Mouse (Mus musculus): Measurements from ENCODE around the gene Ube2d1. TPM values are rescaled to one million over a fixed set of nuclear protein-coding genes. Genes with fewer than 3 reads are reported as not detected.
A peak's percentile ranks its signal among the peaks of the same experiment; 100 is the strongest.

The Ube2d1 gene
- 2.4 and 2.9 TPM in 2 replicates for total RNA-seq (2012; rRNA removed)
- 10 to 100 TPM in 1 of 2 experiments, not detected in 1; 16.5 TPM for polyA plus RNA-seq (2012; ENCODE audit: insufficient read depth in 1 of 2, insufficient read length in 2 of 2, low read depth in 1 of 2, low replicate concordance in 2 of 2, missing spikeins in 1 of 2)

DNA sequence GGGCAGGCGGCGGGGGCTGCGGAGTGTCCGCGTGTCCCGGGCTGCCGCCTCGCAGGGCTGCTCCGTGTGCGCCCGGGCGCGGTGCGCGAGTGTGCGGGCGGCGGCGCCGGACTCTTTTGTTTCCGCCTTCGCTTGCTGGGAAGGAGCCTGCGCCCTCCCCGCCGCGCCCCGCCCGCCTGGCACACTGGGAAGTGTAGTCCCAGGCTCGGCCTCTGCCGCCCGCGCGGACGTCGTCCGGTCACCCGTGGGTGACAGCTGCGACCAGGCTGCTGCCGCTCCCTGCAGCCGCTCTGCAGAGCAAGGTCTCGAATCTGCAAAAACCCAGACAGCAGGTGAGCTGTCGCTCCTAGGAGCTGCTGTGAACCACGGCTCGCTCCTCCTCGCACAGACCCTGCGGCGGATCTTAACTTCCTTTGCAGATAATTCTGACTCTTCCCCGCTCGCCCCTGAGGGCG lies at the start of gene Ube2d1:
TSS of gene Ube2d1 (minus strand) at position 137 of the 455 bp plus-strand sequence.
- H3K9ac ChIP-seq (ENCODE audit: control insufficient read depth, low read depth, low read length, poor library complexity, severe bottlenecking), result peak within 1 kb of the TSS; percentile 87
- H3K36me3 ChIP-seq (ENCODE audit: control insufficient read depth in 1 of 2, insufficient read depth in 2 of 2, low read length in 2 of 2), result no peaks in the 10 kb centered on the region
- peaks cover 8% of the 10 kb centered on the region for H3K79me2 ChIP-seq (ENCODE audit: control insufficient read depth, insufficient read depth, low read length, poor library complexity)
- H3K27ac ChIP-seq (ENCODE audit: control insufficient read depth, low read depth, low read length), result peak within 1 kb of the TSS; percentile 50; the same call in 1 of the 2 replicates
- no peaks in the 10 kb centered on the region for H3K9me3 ChIP-seq (replicated peaks; ENCODE audit: insufficient read depth, low read length)
- H3K27me3 ChIP-seq (ENCODE audit: control insufficient read depth in 1 of 2, insufficient read depth in 2 of 2, low read length in 2 of 2), result no peaks in the 10 kb centered on the region
- TF ChIP-seq MAZ (IDR thresholded peaks at IDR 0.05; ENCODE audit: low read depth, low read length) (peak; percentile 87), NELFE (IDR thresholded peaks at IDR 0.05; ENCODE audit: low read depth, low read length) (peak; percentile 53; the same call in 1 of the 2 replicates), CTCF (IDR thresholded peaks at IDR 0.05 in 2 of 3, conservative IDR thresholded peaks at IDR 0.05 in 1 of 3; ENCODE audit: control insufficient read depth in 1 of 3, insufficient read depth in 1 of 3, low read depth in 2 of 3, low read length in 3 of 3, poor library complexity in 1 of 3, severe bottlenecking in 1 of 3) (no peak), NRF1 (IDR thresholded peaks at IDR 0.05; ENCODE audit: insufficient read depth, low read depth, low read length, poor library complexity, severe bottlenecking) (peak; percentile 61), GABPA (IDR thresholded peaks at IDR 0.05; ENCODE audit: low read depth, low read length) (no peak), GATA1 (IDR thresholded peaks at IDR 0.05; ENCODE audit: low read depth, low read length) (no peak; the same call in 1 of the 2 replicates), MAX (IDR thresholded peaks at IDR 0.05; ENCODE audit: low read length) (no peak), UBTF (IDR thresholded peaks at IDR 0.05; ENCODE audit: borderline replicate concordance, insufficient read depth, low read depth, low read length) (no peak), EP300 (IDR thresholded peaks at IDR 0.05; ENCODE audit: low read depth in 1 of 2, low read length in 2 of 2) (no peak), ZC3H11A (IDR thresholded peaks at IDR 0.05; ENCODE audit: low read depth, low read length) (no peak), TAL1 (IDR thresholded peaks at IDR 0.05; ENCODE audit: low read length) (no peak), CHD1 (IDR thresholded peaks at IDR 0.05; ENCODE audit: low read depth, low read length) (no peak), RCOR1 (IDR thresholded peaks at IDR 0.05; ENCODE audit: low read depth, low read length) (no peak), ELF1 (IDR thresholded peaks at IDR 0.05; ENCODE audit: low read depth, low read length) (peak; percentile 75), TBP (IDR thresholded peaks at IDR 0.05; ENCODE audit: low read depth, low read length) (0 out of 2 replicates have a peak, but pooled peaks have one; percentile 13), TCF12 (IDR thresholded peaks at IDR 0.05; ENCODE audit: low read depth, low read length) (0 out of 2 replicates have a peak, but pooled peaks have one; percentile 8), USF2 (IDR thresholded peaks at IDR 0.05; ENCODE audit: borderline replicate concordance in 1 of 2, insufficient read depth in 1 of 2, low read depth in 1 of 2, low read length in 2 of 2) (no peak), HCFC1 (IDR thresholded peaks at IDR 0.05; ENCODE audit: low read depth, low read length) (peak; percentile 89), MAFK (IDR thresholded peaks at IDR 0.05; ENCODE audit: borderline replicate concordance, low read depth, low read length) (no peak), POLR2A (IDR thresholded peaks at IDR 0.05; ENCODE audit: control insufficient read depth in 1 of 2, insufficient read depth in 1 of 2, low read depth in 1 of 2, low read length in 2 of 2, poor library complexity in 1 of 2) (peak in 1 of 2 experiments; percentile 63; a peak in 2 of 4 replicates), BHLHE40 (IDR thresholded peaks at IDR 0.05; ENCODE audit: borderline replicate concordance, low read depth, low read length) (no peak), MYC (IDR thresholded peaks at IDR 0.05; ENCODE audit: low read depth, low read length) (no peak), E2F4 (IDR thresholded peaks at IDR 0.05; ENCODE audit: borderline replicate concordance, low read depth, low read length) (no peak)
- peak within 1 kb of the TSS; percentile 97 to 99 for H3K4me3 ChIP-seq (ENCODE audit: control insufficient read depth in 1 of 2, insufficient read depth in 1 of 2, low read depth in 2 of 2, low read length in 2 of 2)
- peaks cover 3 to 14% of the 10 kb centered on the region in 2 experiments; a peak in 3 of 4 replicates for H3K4me1 ChIP-seq (ENCODE audit: control insufficient read depth in 1 of 2, insufficient read depth in 2 of 2, low read length in 2 of 2)
- peak; percentile 83 for DNase-seq (ENCODE audit: low read depth, low spot score)

Data from MEL (cell line).